Mouse (Mus musculus) B cell, adult 2 months (primary cell): ENCODE data around the gene Cops9.
A peak's percentile ranks its signal among the peaks of the same experiment; 100 is the strongest.

Source experiments
- DNase-seq, 2 experiments: peaks; one replicate each; pipeline ENCODE4 v3.0.0; 2022

Gene Cops9

GRCm38 (mm10) chr1:92646601-92647000, 4.8 kb upstream of the Cops9 start:
- DNase-seq: no peak

GRCm38 (mm10) chr1:92646111-92646510, 4.3 kb upstream of the Cops9 start:
- DNase-seq: no peak

GRCm38 (mm10) chr1:92644916-92645315, 3.1 kb upstream of the Cops9 start:
- DNase-seq: no peak

- DNase-seq: no peak
These were observed 1.9 kb upstream of the Cops9 start for GRCm38 (mm10) chr1:92643691-92644090.

GRCm38 (mm10) chr1:92640393-92640792, 1.4 kb downstream of the Cops9 start:
- DNase-seq: no peak

- no peak for DNase-seq
These were observed 3.0 kb downstream of the Cops9 start for GRCm38 (mm10) chr1:92638736-92639135.

- DNase-seq: no peak
These were observed 3.6 kb downstream of the Cops9 start for GRCm38 (mm10) chr1:92638181-92638580.

GRCm38 (mm10) chr1:92637501-92638172, 4.1 kb downstream of the Cops9 start:
- DNase-seq: no peak

GRCm38 (mm10) chr1:92636676-92637075, 5.1 kb downstream of the Cops9 start:
- no peak for DNase-seq

- DNase-seq: no peak
These were observed 5.8 kb downstream of the Cops9 start for GRCm38 (mm10) chr1:92636015-92636414.

- no peak for DNase-seq
These were observed 6.7 kb downstream of the Cops9 start for GRCm38 (mm10) chr1:92634976-92635599.

GRCm38 (mm10) chr1:92634569-92634968, 7.2 kb downstream of the Cops9 start:
- no peak for DNase-seq

- no peak for DNase-seq
These were observed 8.1 kb downstream of the Cops9 start for GRCm38 (mm10) chr1:92633726-92634125.

- no peak for DNase-seq
These were observed 8.8 kb downstream of the Cops9 start for GRCm38 (mm10) chr1:92632948-92633347.

GRCm38 (mm10) chr1:92632196-92632595, 9.6 kb downstream of the Cops9 start:
- DNase-seq: no peak

GRCm38 (mm10) chr1:92628227-92628626, 13.6 kb downstream of the Cops9 start:
- no peak for DNase-seq

- DNase-seq: no peak
These were observed 23.4 kb downstream of the Cops9 start for GRCm38 (mm10) chr1:92618360-92618759.

GRCm38 (mm10) chr1:92617488-92617887, 24.3 kb downstream of the Cops9 start, which contains the start of gene Olfr12:
TSS of gene Olfr12 (plus strand) at chr1:92617788.
- DNase-seq: no peak

GRCm38 (mm10) chr1:92616046-92616445, 25.7 kb downstream of the Cops9 start:
- DNase-seq: no peak

GRCm38 (mm10) chr1:92614516-92614915, 27.3 kb downstream of the Cops9 start:
- DNase-seq: no peak

- no peak for DNase-seq
These were observed 28.6 kb downstream of the Cops9 start for GRCm38 (mm10) chr1:92613175-92613574.

GRCm38 (mm10) chr1:92611008-92611407, 30.8 kb downstream of the Cops9 start:
- peak; percentile 74 to 76 for DNase-seq

GRCm38 (mm10) chr1:92607711-92608110, 34.1 kb downstream of the Cops9 start:
- no peak for DNase-seq

- no peak for DNase-seq
These were observed 36.3 kb downstream of the Cops9 start, which contains the start of gene Olfr1410 for GRCm38 (mm10) chr1:92605482-92605881. TSS of gene Olfr1410 (plus strand) at chr1:92605782.

GRCm38 (mm10) chr1:92596019-92596418, 45.8 kb downstream of the Cops9 start:
- DNase-seq: no peak
